Mouse (Mus musculus) fat pad, adult 2 months (tissue): ENCODE data around the gene Ebf1.

ENCODE experiments used
- DNase-seq: peaks from one replicate; pipeline ENCODE4 v3.0.0-alpha.2; 2011; ENCODE audit warnings: low read depth, low spot score; ENCODE audit errors: extremely low read depth

Gene Ebf1

GRCm38 (mm10) chr11:44619131-44619886 is 2.2 kb downstream of the Ebf1 start:
- no peak for DNase-seq

DNA sequence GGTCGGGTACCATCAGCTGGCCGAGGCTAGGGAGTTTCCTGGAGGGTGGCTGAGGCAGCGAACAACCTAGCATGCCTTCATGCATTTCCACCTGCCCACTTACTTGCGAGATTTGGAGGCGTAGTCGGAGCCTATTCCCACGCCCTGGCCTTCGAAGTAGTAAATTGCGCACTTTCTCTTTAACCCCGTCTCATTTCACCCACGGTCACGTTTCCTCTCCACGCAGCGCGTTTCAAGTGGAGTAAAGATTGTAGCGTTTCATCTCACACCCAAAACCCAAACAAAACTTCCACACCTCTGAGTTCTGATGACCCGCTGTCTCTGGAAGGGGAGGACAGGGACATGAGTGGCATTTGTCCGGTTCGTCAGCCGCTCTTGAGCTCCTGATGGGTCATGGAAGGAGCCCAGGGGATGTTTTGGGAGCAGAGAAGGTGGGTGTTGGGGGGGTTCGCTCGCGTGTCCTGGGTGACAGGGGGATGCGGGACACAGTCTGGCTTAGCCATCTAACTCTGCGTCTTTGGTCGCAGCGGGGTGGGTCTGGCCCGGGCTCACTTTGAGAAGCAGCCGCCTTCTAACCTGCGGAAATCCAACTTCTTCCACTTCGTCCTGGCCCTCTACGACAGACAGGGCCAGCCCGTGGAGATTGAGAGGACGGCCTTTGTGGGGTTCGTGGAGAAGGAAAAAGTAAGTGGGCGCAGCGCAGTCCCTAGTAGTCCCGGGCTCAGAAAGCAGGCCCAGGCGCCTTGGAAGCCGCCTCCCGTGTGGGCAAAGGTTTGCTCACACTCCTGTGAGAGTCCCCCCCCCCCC is 3.0 kb downstream of the Ebf1 start:
- DNase-seq = no peak

DNA sequence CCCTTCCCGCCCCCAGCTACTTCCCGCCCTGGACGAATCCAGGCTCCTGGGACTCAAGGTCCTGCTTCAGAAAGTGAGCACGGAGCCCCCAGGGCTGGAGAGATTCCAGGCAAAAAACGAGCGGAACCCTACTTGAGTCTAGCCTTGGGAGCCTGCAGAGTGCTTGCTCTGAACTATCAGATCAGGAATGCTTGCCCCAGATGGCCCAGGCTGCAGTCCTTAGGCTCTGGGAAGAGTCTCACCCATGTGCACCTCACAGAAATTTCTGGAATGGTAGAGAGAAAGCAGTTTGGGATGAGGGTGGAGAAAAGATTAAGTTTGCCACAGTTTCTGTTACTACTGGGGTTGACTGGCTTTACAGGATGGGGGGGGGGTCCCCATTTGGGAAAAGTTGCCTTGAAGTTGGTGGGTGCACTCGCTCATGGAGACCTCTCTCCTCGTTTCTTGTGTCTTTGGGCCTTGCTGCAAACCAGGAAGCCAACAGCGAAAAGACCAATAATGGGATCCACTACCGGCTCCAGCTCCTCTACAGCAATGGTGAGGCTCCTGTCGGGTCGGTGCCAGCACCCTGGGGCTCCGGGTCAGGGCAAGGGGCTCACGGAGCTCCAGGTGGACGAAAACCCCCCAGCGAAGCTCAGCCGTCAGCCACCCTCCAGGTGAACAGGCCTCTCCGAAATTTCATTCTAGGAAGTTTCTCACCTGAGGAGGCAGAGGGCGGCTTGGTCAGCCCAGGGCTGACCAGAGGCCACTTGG is 3.8 kb downstream of the Ebf1 start:
- DNase-seq = no peak

DNA sequence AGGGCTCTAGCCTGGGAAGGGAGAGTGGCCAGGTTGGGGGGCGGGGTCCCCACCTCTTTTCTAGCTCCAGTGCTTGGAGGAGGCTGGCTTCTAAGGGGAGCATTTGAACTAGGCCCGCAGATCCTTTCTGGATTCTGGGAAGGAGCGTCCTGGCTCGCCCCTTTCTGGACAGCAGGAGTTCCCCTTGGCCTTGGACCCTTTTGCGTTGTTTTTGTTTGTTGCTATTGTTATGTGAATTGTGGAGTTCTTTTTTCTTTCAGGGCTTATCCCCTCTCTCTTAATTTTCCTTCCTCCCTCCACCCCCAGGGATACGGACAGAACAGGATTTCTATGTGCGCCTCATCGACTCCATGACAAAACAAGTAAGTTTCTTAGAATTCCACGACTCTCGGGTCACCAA is 4.5 kb downstream of the Ebf1 start:
- no peak for DNase-seq

DNA sequence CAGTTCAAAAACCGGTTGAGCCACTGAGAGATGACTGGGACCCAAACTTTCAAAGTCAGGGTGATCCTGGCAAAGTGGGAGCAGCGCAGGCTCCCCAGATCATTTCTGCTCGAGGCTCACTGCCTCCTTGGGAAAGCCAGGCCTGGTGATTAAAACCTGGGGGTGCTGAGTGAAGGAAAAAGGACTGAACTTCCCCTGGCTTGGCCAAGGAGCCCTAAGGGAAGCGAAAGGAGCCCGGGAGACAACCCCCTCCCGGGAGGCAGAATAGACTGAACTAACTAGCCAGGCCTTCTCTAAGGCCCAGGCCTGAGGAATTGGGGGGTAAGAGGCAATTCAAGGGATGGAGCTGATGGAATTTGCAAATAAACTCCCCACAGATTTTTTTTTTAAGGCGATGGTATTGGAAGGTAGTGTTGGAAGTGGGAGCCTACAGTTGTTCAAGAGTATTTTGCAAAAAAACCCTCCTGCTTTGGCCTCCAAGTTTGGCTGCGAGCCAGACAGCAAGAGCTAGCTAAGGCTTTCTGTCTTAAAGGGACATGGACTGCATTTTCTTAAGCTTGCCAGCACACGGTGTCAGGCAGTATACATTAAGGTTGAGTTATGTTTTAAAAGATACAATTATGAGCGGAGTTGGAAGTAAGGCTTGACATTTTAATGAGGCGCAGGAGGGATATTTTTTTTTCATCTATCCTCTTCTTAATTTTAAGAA is 5.1 kb downstream of the Ebf1 start:
- no peak for DNase-seq

- DNase-seq = no peak
Measured at GRCm38 (mm10) chr11:44624564-44624963, 7.4 kb downstream of the Ebf1 start.

DNA sequence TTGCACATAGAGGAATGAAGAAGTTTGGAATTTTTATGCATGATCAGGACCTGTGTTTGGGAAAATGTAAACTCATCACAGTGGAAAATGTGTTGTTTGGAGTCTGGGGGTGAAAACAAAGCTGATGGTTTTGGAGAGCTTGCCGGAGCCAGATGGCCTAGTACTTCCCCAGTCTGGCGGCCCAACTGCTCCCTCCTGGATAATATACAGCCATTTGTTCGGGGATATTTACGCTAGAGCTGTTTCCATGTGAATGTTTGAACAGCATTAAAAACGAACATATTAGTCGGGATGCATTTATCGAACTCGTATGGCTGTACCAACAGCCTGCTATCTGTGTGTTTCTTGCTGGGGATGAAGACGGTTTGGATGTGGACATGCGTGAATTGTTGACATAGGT is 8.9 kb downstream of the Ebf1 start:
- no peak for DNase-seq

DNA sequence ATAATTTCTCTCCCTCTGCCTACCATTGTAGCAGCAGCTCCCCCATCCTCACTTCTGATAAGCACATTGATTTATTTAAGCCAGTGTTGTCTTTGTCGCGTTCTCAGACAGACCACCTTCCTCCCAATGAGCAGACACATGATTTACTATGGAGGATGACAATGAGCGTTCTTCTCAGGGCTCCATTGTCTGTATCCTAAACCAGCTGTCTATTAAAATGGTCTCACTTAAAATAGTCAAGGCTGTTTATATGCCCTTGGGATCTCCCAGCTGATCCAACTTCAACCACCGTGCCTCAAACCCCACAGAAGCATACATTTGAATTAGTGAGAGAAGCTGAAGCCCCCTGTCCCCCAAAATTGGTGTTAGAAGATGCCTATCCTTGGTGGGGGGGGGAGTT is 11.3 kb downstream of the Ebf1 start:
- no peak for DNase-seq

- DNase-seq = no peak
Measured at GRCm38 (mm10) chr11:44632064-44632968, 15.2 kb downstream of the Ebf1 start.

- no peak for DNase-seq
Measured at GRCm38 (mm10) chr11:44633001-44633693, 16.0 kb downstream of the Ebf1 start.

DNA sequence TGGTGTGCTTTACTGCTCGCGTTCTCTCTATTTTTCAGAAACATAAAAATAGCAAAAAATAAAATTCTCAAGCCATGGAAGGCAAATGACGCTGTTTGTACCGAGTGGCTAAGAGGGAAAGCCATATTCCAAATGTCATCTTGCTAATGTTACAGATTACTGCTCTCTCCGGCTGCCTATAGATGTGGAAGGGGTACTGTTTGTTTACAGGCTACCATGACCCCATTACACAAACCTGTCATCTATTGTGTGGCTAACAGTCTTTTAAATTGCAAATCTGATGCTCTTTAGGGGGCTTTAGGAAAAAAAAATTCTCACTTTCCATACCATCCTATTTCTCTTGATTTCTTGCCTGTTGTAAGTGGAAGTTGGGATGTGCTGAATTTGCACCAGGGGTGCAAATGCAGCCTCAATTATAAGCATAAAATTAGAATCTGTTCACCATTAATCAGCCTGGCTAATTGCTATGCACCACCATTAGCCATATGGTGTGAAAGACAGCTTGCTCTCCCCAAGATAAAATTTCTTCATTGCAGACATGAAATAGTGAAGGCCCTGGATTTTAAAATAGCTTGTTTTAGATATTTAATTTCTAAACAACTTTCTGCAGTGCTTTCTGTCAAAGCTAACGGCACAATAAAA is 17.6 kb downstream of the Ebf1 start:
- DNase-seq = no peak

DNA sequence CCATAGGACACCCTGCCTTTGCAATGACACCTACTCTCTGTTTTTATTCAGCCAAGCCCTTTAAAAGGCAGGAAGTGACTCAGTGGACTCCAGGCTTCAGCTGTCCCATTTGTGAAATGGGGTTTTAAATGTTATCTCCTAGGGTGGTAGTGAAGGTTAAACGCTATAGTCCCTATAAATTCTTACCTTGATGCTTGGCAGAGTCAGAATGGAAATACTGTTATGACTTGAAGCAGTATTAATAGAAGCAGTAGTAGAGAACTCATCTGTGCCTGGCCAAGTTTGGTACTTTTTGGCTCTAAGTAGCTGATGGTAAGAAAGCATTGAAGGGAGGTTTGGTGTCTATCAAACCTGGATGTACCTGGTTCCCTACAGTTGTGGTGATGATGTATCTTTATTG is 19.1 kb downstream of the Ebf1 start:
- no peak for DNase-seq

DNA sequence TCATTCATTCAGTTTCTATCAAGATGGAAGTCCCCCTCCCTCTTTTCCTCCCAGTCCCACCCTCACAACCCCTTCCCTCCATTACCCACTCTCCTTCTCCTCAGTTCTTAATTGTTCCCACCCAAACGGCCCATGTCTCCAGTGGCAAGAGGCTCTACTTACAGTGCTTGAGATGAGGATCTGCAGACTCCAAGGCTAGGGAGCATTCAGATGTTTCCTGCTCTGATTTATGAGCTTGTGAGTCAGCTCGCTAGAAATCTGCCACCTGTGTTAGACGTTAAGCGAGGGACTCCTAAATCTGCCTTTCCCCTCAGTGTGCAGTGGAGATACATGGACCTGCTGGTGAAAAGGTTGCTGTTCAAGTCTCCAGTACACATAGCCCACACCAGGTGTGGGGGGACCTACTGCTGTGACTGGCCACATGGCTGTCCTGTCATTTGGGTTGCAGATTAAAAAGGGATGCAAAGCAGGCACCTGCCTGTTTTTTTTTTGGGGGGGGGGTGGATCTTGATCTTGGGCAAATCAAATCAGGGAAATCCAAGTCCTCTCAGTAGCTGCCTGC is 21.2 kb downstream of the Ebf1 start:
- no peak for DNase-seq

- no peak for DNase-seq
Measured at GRCm38 (mm10) chr11:44641496-44641895, 24.4 kb downstream of the Ebf1 start.

- no peak for DNase-seq
Measured at GRCm38 (mm10) chr11:44654340-44655019, 37.4 kb downstream of the Ebf1 start.

DNA sequence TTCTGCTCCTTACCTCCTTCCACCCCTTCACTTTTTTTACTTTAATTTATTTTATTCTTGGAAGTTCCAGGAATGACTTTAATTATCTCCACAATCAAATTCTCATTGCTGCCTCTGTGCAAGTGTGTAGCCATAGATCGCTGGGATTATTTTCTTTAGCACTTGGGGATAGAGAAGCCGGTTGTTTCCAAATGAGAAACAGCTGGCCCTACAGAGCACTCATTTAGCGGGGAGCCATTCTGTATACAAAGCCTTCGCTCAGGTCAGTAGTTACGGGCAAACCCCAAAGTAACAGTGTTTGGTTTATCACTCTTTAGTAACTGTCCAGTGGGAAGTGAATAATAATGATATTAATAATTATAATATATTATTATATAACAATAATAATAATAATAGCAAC is 38.4 kb downstream of the Ebf1 start:
- DNase-seq = no peak

DNA sequence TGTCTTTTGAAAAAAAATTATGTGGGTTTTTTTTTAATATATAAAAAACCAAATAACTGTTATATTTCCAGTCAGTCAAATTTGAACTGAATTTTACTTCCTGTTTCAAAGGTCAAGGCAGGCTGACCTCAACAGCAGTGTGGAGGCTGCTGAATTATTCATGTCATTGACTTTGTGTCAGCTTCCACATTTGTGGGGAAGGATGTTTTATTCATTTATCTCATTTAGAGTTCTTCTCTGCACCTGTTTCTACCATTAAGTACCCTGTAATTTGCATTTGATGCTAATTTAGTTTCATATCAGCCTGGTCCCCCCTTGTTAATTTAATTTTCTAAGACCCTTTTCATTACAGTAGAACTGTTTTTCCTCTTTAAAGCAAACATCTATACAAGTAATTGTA is 39.8 kb downstream of the Ebf1 start:
- DNase-seq = no peak

DNA sequence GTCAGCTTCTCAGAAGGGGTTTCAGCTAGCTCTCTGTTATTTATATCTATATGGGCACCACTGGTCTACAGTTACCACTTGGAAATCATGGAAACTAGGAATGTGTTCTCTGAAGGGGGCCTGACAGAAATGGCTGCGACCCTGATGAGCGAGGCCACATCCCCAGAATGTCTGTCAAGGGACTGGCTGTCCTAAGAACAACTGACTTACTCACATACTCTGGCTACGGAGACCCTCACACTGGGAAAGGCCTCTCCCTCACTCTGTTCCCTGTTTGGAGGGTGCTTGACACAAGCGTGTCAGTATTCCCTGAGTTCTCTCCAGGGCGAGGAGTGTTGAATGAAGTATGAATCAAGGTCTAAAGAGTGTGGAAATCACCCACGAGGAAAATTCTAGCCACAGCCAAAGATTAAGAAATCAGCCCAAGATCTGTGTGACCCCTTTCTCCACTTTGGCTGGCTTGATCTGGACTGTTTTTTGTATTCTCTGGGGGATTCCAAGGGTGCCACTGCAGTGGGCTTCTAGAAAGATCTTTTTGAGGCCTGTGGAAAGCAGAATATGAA is 40.8 kb downstream of the Ebf1 start:
- DNase-seq = no peak
